ENCODE assay signal across 27 mouse cellular contexts in the genomic region with DNA sequence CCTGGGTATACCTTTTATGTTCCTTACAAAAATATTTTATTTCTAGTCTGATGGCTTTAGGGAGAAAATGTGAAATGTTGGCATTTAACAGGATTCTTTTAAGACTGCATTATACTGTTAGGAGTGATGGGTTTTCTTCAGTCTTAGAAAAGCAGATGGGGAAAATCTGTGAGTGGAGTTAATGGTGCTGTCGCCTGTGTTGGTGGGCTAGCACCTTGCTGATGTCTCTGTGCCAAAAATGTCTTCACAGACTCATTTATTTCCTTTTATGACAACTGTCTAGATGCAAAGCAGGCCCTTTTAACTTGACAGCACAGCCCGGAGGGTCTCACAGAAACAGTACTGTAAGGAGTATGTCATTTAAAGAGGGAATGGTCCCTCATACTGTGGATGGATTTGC.
"Had no signal": no experiment of that assay in that cellular context is flagged by ENCODE, and none has a peak within 500 bp of the region (broad histone marks: within the 10 kb centered on the region; RNA-seq: fewer than 3 reads in every experiment).

No protein-coding gene starts in this region.

- H3K4me2 ChIP-seq: heart, embryonic 11.5 days; heart, embryonic 13.5 days; heart, embryonic 15.5 days; hindbrain, embryonic 13.5 days; hindbrain, embryonic 15.5 days; kidney, embryonic 15.5 days; limb, embryonic 13.5 days; limb, embryonic 15.5 days; liver, embryonic 12.5 days had no signal

- H3K9me3 ChIP-seq: heart, embryonic 13.5 days; heart, embryonic 15.5 days; hindbrain, embryonic 13.5 days; hindbrain, embryonic 15.5 days; kidney, embryonic 15.5 days; limb, embryonic 13.5 days; limb, embryonic 15.5 days; liver, embryonic 12.5 days had no signal

- H3K4me3 ChIP-seq: heart, adult 2 months; heart, embryonic 13.5 days; heart, embryonic 15.5 days; hindbrain, embryonic 13.5 days; hindbrain, embryonic 15.5 days; kidney, embryonic 15.5 days; limb, embryonic 13.5 days; limb, embryonic 15.5 days; liver, embryonic 12.5 days had no signal

- H3K27ac ChIP-seq: heart, adult 2 months; heart, embryonic 13.5 days; heart, embryonic 15.5 days; hindbrain, embryonic 13.5 days; hindbrain, embryonic 15.5 days; hindbrain, postnatal 0 days; kidney, embryonic 15.5 days; kidney, postnatal 0 days; limb, embryonic 13.5 days; limb, embryonic 15.5 days; liver, embryonic 12.5 days; liver, embryonic 14.5 days had no signal

- ATAC-seq: hindbrain, postnatal 0 days; intestine, embryonic 16.5 days; liver, embryonic 12.5 days had no signal

- H3K9ac ChIP-seq: heart, embryonic 13.5 days; heart, embryonic 15.5 days; hindbrain, embryonic 13.5 days; hindbrain, embryonic 15.5 days; kidney, embryonic 15.5 days; limb, embryonic 13.5 days; limb, embryonic 15.5 days; liver, embryonic 12.5 days; liver, embryonic 14.5 days had no signal

- H3K4me1 ChIP-seq: heart, embryonic 13.5 days; heart, embryonic 15.5 days; hindbrain, embryonic 13.5 days; hindbrain, embryonic 15.5 days; kidney, embryonic 15.5 days; limb, embryonic 15.5 days; liver, embryonic 12.5 days had no signal

- H3K27me3 ChIP-seq: heart, embryonic 13.5 days; heart, embryonic 15.5 days; hindbrain, embryonic 13.5 days; hindbrain, embryonic 15.5 days; kidney, embryonic 15.5 days; limb, embryonic 13.5 days; limb, embryonic 15.5 days; liver, embryonic 12.5 days had no signal

- DNase-seq: gastrocnemius, postnatal 14 days; gastrocnemius, postnatal 36 days; heart, adult 11 months; heart, adult 2 months; heart, postnatal 14 days; heart, postnatal 36 days; kidney, adult 11 months; kidney, adult 2 months; kidney, adult 9 months; kidney, postnatal 14 days; kidney, postnatal 36 days; layer of hippocampus, adult 9-11 months; layer of hippocampus, postnatal 36 days; left cerebral cortex, postnatal 4 days had no signal

- H3K36me3 ChIP-seq: heart, embryonic 13.5 days; heart, embryonic 15.5 days; hindbrain, embryonic 13.5 days; hindbrain, embryonic 15.5 days; kidney, embryonic 15.5 days; limb, embryonic 13.5 days; limb, embryonic 15.5 days; liver, embryonic 12.5 days had no signal
